Mouse (Mus musculus): ENCODE data around the gene Pabpc5.

Gene Pabpc5

DNA sequence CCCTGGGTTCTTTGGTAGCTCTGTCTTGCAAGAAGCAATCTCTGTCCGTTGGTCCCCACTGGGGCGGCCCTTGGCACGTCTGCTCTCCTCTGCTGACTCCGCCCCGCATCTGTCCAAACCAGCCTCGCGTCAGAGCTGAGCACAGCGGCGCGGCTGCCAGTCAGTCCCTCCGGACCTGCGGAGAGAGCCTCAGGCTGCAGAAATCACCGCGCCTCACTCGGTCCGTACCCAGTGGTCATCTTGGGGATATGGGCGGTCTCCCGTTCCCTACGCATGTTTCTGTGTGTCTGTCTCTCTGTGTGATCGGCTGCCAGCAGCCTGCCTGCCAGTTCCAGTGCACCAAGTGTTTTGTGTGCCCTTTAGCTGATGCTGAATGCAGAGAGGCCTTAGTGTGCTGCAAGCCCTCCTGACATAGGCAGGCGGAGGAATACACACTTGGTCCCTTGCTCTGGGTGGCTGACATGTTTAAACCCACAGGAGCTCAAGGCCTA lies at the start of gene Pabpc5:
Gene Pabpc5 (plus strand): TSS at position 116 of the 491 bp plus-strand sequence.
- in situ Hi-C loops (cut with MboI, MseI) = no loop called here

DNA sequence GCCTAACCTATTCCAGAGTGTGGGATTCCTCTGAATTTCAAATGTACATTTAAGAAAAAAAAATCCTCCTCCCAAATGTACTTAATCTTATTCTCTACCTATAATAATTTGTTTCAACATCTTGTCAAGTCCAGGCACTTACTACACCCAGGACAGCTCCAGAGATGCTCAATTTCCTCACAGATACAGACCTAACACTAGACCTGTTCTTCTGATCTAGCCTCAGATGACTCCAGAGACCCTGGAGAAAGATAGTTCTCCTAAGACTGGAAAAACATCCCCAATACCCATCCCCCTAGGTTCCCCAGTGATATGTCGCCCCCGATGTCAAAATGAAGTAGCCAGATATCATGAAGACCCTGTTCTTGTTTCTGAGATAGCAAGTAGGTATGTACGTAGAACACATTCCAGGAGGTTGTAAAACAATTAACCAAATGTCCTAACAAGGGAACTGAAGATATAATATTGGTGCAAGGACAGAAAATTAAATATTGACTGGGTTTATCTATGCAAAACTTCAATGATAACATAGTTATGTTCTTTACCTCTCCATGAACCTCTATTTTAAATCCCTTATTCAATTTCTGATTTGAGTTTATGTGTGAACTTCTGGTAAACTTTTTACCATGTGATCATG lies 39.9 kb upstream of the Pabpc5 start:
- in situ Hi-C loops (cut with MboI, MseI) = no loop called here

DNA sequence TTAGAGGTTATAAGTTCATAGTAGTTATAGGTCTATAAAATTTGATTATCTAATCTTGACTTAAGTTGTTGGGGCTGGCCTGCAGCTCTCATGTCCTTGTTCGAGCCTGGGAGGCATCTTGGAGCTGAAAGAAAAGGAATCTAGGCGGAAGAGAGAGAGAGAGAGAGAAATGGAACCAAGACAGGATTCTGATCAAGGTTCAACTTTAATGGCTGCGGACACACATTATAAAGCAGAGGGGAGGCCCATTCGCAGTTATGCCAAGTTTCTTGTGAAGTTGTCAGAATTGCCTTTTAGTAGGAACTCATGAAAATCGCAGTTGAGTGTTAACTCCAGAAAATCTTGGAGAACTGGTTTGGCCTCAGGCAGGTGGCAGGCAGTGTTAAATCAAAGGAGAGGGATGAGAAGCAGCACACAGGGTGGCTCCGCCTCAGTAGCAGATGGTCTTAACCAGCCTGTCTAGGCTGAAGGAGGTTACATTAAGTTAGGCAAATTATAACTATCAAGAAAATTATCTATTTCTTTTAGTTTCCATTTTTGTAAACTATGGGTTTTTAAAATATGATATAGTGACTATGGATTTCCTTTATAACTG lies 38.6 kb upstream of the Pabpc5 start:
- in situ Hi-C loops (cut with MboI, MseI) = no loop called here

DNA sequence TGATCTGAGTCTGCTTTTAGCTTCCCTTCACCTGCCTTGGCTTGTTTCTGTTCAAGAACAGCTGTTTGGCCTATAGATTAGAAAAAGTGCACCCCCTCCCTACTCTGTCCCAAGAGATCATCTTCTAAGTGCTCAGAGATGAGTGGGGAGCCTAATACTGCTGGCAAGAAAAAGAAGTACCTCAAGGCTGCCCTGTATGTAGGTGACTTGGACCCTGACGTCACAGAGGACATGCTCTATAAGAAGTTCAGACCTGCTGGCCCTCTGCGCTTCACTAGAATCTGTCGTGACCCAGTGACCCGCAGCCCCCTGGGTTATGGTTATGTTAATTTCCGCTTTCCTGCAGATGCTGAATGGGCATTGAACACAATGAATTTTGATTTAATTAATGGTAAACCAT lies 856 bp downstream of the Pabpc5 start:
- in situ Hi-C loops (cut with MboI, MseI) = no loop called here
